Mouse (Mus musculus): ENCODE results near the gene Klc1.

The Klc1 gene

DNA sequence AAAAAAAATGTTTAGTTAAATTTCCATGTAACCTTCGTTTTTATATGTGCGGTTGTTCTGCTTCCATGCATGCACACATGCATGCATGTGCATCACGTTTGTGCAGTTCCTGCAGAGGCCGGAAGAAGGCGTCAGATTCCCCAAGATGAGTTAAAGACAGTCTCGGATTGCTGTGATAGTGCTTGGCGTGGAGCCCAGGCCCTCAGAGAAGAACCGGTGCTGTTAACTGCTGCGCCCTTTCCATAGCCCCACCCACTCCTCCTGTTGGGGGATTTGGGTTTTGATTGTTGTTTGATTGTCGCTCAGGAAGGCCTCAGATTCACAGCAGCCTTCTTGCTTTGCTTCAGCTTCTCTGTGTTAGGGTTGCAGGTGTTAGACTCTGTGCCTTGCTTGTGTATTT lies 10.7 kb downstream of the Klc1 start:
- no peak for ATAC-seq (ENCODE audit: insufficient number of reproducible peaks, low FRiP score, low TSS enrichment)

DNA sequence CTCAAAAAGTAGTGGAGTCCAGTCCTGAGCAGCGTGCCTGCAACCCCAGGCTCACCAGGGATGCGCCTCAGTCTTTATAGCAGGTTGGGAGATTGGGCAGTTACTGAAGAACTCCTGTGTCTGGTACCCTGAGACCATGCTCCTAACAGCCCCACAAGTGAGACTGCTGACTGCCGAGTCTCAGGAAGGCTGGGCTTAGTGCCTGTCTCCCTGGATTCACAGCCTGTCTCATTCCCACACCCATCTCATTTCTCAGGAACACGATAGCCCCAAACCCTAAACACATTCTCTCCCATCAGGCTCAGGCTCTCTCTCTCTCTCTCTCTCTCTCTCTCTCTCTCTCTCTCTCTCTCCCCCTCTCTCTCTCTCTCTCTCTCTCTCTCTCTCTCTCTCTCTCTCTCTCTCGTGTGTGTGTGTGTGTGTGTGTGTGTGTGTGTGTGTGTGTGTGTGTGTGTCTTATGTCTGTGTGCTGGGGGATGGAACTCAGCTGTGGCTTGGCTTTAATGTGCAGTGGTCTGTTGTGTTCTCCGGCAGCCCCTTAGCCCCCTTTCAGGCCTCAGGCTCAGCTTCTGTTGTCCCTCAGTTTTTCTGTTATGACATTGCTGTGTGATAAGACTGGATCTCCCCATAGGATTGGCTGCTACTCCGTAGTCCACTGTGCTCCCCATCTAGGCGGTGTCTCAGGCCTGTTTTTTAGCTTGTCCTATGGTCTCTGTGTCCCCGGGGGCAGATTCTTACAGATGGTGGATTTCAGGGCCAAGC lies 11.3 kb downstream of the Klc1 start:
- ATAC-seq (ENCODE audit: insufficient number of reproducible peaks, low FRiP score, low TSS enrichment): no peak

DNA sequence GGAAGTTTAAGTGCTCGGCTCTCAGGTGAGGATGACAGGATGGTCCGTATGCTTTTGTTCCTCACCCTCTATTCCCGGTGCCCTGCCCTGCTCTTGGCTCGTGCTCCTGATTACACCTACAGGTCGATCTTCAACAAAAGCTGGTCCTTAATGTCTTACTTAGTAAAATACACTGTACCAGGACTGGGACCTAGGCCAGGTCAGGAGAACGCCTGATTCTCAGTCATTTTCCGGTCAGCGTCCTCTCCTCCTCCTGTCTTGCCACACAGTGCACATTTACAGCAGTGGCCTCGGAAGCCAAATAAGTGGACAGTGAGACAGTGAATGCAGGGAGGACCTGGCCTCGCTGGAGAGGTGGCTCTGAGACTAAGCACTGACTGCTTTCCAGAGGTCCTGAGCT lies 12.0 kb downstream of the Klc1 start:
- no peak for ATAC-seq (ENCODE audit: insufficient number of reproducible peaks, low FRiP score, low TSS enrichment)

DNA sequence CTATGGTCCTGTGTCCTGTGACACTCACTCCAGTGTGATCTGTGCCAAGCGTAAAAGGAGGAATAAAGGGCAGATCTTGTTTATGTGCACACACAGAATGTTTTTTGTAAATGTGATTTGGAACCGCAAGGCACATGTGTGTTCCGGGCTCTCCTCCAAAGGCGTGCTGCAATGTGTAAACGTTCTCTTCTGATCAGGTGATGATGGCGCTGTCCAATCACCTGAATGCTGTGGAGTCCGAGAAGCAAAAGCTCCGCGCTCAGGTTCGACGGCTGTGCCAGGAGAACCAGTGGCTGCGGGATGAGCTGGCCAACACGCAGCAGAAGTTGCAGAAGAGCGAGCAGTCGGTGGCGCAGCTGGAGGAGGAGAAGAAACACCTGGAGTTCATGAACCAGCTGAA lies 15.5 kb downstream of the Klc1 start:
- no peak for ATAC-seq (ENCODE audit: insufficient number of reproducible peaks, low FRiP score, low TSS enrichment)

DNA sequence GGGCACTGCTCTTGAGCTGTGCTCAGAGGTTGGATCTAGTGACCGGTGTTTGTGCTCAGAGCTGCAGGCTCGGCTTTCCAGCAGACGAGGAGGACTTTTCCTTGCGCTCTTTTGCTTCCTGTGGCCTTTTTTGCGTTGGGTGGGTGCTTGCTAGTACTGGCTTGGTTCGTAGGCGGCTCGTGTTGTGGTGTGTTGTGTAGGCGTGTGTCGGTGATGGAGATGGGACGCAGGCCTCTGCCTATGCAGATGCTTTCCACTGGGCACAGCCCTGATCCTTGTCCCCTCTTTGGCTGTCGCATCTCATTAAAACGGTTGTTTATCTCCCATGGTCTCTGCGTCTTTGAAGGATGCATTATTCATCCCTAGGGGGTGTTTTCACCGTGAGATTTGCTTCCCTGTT lies 16.2 kb downstream of the Klc1 start:
- ATAC-seq (ENCODE audit: insufficient number of reproducible peaks, low FRiP score, low TSS enrichment): no peak

DNA sequence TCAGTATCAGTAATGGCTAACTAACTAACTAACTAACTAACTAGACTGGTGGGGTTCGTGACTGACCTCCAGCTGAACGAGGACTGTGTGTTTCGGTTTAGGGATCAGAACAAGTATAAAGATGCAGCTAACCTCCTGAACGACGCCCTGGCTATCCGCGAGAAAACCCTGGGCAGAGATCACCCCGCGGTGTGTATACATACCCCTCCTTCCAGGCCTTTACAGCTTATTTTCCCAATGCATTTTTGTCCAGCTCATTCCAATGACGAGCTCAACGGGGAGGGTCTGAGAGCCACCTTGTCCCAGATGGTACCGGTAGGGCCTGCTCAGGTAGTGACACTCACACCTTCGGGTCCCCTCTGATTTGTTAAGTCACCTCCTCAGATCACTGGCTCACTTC lies 19.3 kb downstream of the Klc1 start:
- ATAC-seq (ENCODE audit: insufficient number of reproducible peaks, low FRiP score, low TSS enrichment): no peak

DNA sequence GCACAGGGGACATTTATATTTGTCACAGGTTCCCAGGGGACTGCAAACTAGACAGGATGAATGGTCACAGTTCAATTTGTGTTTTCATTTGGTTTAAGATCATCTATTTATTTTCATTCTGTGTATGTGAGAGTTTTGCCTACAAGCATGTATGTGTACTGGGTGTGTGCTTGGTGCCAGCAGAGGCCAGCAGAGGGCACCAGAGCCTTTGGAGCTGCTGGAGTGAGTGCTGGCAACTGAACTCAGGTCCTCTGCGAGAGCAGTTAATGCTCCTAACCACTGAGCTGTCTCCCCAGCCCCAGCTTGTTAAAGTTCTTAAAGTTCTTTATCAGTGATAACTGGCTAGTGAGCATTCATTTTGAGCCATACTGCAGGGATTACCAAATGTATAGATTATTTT lies 20.9 kb downstream of the Klc1 start:
- ATAC-seq (ENCODE audit: insufficient number of reproducible peaks, low FRiP score, low TSS enrichment): no peak

DNA sequence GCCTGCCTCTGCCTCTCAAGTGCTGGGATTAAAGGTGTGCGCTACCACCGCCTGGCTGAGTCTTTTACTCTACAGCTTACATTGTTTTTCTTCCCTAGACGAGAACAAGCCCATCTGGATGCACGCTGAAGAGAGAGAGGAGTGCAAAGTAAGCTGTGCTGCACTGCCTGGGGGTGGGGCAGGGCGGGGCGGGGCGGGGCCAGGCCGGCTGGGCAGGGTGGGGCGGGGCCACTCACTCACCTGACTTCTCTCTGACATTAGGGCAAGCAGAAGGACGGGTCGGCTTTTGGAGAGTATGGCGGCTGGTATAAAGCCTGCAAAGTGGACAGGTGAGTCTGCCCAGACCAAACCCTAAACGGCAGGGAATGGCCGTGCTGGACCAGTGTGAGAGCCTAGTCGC lies 26.5 kb downstream of the Klc1 start:
- ATAC-seq (ENCODE audit: insufficient number of reproducible peaks, low FRiP score, low TSS enrichment): no peak

DNA sequence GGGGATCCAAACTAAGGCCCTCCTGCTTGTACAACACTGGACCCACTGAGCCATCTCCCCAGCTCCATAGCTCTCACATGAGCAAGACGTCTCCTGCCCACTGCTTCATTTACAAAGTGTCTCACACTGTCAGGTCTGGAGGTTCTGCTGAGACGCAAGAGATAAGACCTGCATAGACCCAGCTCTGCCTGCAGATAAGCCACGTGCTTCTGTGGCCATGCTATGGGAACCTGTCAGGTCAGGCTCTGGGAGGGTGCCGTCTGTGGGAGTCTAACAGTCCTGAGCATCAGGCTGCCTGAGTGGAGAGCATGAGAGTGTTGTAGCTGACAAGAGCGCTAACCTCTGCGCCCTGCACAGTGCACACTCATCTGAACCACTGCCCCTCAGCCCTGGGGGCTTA lies 28.4 kb downstream of the Klc1 start:
- ATAC-seq (ENCODE audit: insufficient number of reproducible peaks, low FRiP score, low TSS enrichment): no peak

DNA sequence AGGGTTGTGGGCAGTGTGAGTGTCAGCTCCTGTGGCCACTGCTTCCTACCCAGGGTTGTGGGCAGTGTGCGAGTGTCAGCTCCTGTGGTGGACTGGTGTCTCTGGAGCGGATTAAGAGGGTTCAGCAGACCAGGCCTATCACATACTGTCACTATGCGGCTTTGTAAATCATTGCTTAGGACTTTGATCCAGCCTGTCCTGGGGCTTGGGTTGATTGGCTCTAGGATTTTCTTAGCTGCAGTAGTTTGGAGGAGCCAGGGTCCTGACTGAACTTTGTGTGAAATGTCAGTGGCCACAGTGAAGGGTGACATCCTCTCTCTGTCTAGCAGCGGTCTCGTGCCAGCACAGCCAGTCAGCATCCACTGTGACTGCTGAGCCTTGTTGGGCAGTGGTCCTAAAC lies 31.4 kb downstream of the Klc1 start:
- no peak for ATAC-seq (ENCODE audit: insufficient number of reproducible peaks, low FRiP score, low TSS enrichment)

DNA sequence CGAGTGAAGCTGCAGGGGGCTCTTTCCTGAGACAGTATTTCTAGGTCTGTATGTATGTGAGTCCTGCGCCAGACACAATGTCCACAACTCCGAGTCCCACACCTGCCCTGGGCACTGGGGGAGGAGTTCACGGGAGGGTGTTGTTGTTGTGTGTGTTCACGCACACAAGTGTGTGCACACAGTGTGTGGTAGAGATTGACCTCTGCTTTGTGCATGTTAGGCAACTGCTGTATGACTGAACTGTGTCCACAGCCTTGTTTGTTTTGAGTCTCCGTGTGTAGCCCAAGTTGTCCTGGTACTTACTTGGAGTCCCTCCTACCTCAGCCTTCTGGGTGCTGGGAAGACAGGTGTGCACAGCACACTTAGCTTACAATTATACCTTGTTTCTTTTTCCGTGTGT lies 32.0 kb downstream of the Klc1 start:
- no peak for ATAC-seq (ENCODE audit: insufficient number of reproducible peaks, low FRiP score, low TSS enrichment)

DNA sequence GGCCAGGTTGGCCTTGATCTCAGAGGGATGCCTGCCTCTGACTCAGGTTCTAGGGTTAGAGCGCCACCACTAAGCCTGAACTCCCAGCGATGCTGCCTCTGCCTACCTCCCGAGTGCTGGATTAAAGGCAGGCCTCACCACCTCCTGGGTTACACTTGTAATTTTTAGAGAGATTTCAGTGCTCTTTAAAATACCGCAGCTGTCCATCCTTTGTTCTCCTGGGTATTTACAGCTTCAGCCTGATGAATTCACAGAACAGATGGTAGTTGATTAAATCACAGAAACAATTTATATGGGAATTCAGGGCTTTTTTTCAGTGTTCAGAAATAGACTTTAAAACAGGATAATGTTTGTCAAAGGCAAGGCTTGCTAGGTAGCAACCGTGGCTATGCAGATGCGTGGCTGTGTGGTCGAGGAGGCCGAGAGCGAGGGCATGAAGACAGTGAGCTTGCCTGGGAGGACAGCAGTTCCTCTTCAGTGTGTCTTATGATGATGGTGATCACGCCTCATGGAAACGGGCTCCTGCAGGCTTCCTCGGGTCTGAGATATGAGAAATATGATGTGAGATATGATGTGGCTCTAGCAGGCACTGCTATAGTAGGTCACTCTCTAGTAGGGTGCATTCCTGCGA lies 32.9 kb downstream of the Klc1 start:
- ATAC-seq (ENCODE audit: insufficient number of reproducible peaks, low FRiP score, low TSS enrichment): no peak

DNA sequence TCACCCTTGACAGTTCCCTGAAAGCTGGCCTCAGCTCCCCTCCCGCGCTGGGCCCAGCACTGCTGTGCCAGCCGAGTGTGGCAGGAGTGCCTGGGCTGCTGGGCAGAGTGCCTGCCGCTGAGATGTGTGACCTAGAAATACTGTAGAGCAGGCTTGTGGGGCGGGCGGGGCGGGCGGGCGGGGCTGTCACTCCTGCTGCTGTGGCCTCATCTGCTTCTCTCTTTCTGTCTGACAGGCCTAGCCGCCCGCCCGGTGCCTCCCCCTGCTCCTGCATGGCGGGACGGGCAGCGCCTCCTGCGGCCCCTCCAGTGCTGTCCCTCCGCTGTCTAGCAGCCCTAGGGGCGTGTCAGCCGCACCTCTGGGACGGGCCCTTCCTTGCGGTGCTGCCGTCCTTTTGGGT lies 35.5 kb downstream of the Klc1 start:
- ATAC-seq (ENCODE audit: insufficient number of reproducible peaks, low FRiP score, low TSS enrichment): peak; percentile 53; the same call in 1 of the 2 replicates

DNA sequence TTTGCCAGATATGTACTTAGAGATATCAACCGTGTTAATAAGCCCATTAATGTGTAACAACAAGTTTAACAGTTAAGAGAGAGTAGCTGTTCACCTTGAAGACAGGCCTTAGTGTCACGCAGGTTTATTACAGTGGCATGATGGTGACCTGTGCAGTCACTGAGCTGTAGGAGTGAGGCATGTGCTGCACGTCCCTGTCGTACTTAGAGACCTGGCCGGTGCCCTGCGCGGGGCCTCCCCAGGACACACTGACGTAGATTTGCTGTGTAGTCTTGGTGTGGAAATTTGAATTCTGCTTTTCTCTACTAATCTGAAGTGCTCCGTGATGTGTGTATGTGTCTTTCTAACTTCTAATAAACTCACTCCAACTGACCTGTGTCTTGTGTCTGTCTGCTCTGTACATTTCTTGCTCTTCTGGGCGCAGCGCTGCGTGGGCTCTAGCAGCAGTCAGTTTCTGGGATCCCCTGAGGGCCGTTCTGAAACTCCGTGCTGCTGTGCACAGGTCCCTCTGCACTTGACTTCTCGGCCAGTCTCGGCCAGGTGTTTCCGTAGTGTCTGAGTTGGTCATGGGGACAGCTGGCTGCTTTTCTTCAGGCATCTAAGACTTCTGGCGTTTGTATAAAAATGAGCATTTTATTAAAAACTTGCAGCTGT lies 36.0 kb downstream of the Klc1 start:
- ATAC-seq (ENCODE audit: insufficient number of reproducible peaks, low FRiP score, low TSS enrichment): no peak

DNA sequence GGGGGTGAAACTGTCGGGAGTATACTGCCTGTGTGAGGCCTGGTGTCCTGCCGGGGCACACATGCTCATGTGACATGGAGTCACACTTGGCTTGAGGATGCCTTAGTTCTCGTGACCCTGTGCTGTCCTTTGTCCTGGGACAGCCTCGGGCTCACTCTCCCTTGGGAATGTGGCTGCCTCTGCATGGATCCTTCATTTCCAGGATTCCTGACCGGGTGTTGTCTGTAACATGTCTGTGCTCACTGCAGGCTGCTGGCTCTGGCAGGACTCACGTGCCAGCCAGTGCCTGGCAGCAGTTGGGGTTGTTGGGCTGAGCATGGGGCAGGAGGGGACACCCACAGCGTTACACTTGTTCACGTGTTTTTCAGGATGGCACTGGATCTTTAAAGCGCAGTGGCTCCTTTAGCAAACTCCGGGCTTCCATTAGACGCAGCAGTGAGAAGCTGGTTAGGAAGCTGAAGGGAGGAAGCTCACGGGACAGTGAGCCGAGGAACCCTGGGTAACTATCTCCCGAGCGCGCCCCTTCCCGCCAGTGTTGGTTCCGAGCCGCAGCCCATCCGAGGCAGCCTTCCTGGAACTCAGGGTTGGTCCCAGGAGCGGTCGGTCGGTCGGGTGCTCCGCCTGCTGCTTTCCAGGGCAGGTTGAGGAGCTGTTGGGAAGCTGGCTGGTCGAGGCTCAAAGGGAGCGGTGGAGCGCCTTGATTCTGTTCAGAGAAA lies 36.7 kb downstream of the Klc1 start:
- ATAC-seq (ENCODE audit: insufficient number of reproducible peaks, low FRiP score, low TSS enrichment): no peak

DNA sequence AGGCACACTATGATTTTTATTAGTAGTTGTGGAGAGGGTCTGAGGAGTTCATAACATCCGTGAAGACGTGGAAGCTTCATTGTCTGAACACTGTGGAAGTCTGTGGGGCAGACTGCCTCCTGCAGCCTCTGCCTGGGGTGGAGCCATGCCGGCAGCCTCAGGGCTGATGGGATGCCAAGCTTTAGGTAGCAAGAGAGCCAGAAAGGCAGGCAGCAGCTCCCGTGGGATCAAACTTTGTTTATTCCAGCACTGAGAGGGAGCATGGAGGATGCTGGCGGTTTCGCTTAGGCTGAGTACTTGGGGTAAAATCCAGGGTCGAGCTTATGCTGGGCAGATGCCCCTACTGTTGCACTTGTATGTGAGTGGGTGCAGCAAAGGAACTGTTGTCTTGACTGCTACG lies 38.6 kb downstream of the Klc1 start:
- ATAC-seq (ENCODE audit: insufficient number of reproducible peaks, low FRiP score, low TSS enrichment): no peak

DNA sequence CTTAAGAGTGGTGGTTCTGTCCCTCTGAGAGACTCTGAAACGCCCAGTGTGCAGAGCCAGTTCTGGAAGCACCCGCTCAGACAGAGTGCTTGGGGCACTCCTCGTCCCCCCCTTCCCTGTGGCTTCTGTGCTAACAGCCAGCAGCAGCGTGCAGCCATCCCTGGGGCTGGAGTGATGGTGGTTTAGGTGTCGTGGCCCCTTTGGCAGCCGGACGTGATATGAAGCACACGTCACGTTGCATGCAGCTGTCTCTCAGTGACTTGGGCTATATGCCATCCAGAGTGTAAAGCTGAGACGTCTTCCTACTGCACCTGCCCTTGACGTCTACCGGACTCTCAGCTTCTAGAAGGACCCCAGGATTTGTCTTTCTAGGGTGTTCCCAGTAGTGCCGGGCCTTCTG lies 39.8 kb downstream of the Klc1 start:
- no peak for ATAC-seq (ENCODE audit: insufficient number of reproducible peaks, low FRiP score, low TSS enrichment)

DNA sequence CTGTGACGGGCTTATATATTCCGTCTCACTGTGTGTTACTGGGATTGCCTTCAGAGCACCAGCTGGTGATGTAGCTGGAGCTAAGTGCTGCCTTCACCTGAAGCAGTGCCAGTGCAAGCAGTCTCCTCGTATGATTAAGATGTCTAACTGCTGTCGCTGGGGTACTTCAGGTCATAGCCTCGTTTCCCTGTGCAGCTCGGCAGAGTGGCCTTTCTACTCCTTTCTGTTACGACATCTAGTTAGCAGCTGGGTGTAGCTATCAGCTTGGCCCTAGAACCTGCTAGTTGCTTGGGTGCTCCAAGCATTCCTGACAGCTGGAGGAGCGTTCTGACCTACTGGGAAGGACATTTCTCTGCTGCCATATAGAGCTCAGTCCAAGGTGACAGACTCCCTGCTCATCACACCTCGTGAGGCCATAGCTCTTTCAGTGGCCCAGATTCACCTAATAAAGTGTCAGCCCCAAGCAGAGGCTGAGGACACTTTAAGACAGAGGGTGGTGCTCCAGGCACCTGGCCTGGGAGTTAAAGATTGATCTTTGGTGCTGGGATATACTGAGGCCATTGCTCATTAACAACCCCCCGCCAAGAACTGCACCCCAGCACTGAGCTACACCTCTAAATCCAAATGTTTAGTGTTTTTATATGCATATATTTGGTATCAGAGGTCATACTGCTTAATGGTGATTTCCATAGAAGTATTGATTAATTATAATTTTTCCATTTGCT lies 42.0 kb downstream of the Klc1 start:
- ATAC-seq (ENCODE audit: insufficient number of reproducible peaks, low FRiP score, low TSS enrichment): no peak

DNA sequence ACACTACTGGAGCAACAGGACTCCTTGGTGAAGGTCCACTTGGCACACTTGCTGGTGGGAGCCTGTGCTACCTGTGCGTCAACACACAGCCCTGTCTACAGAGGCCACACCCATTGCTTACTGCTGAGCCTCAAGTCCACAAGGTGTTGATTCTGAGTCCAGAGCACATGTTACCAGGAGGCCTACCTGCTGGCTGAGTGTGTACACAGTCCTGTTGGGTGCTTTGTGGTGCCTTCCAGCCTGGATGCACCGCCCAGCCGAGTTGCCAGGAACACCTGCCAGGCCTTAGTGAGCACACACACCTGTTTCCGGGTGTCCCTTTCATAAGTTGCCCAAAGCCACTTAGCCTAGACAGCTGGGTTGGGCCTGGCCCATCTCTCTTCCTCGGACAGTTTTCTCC lies 44.9 kb downstream of the Klc1 start:
- no peak for ATAC-seq (ENCODE audit: insufficient number of reproducible peaks, low FRiP score, low TSS enrichment)

DNA sequence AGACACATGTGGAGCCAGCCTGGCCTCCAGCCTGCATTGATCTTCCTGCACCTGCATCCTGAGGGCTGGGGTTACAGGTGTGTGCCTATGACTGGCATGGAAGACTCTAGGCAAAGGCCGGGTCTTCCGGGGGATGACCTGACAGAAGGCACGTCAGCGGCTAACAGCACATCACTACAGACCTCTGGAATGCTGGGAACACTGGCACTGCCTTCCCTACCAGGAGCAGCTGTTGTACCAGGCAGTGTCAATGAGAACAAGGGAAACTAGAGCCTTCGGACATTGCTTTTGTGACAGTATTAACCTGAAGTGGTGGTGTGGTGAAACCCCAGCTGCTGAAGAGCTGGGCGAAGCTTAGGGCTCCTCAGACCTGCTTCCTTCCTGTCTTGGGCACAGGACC lies 50.1 kb downstream of the Klc1 start:
- no peak for ATAC-seq (ENCODE audit: insufficient number of reproducible peaks, low FRiP score, low TSS enrichment)

DNA sequence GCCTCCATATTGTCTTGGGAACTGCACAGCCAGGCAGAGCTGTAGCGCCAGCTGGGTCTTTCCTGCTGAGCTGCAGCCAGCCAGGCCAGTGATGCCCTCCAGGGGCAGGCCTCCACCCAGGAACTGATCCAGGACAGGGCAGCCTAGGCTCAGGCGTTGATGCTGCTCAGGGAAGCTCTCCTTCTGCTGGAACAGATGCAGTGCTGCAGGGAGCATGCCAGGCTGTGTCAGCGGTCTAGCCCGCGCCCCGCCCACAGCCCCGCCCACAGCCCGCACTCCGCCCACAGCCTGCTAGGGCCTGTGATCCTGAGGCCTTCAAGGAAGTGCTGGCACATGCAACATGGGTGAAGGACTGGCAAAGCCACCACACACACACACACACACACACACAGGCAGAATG lies 51.1 kb downstream of the Klc1 start:
- ATAC-seq (ENCODE audit: insufficient number of reproducible peaks, low FRiP score, low TSS enrichment): no peak

Data from cerebellum, adult (tissue).